Mouse (Mus musculus) embryonic fibroblast, embryonic 13.5 days (primary cell): ENCODE measurements at regions not wholly inside any gene's neighbourhood (a gene's known extent, or its start where the extent isn't known, plus 50 kb on each side); places are given as distances from the start of the nearest gene placed in this dataset.

ENCODE experiments used
- CTCF ChIP-seq: IDR thresholded peaks from 2 replicates; pipeline ENCODE4 v1.5.1; 2011; ENCODE audit warnings: mild to moderate bottlenecking, control low read depth, low read length, moderate library complexity, borderline replicate concordance; ENCODE audit not compliant: insufficient read depth
- POLR2A ChIP-seq: IDR thresholded peaks from 2 replicates; pipeline ENCODE4 v1.6.1; 2011; ENCODE audit warnings: low read depth, mild to moderate bottlenecking, control low read depth, low read length, moderate library complexity

DNA sequence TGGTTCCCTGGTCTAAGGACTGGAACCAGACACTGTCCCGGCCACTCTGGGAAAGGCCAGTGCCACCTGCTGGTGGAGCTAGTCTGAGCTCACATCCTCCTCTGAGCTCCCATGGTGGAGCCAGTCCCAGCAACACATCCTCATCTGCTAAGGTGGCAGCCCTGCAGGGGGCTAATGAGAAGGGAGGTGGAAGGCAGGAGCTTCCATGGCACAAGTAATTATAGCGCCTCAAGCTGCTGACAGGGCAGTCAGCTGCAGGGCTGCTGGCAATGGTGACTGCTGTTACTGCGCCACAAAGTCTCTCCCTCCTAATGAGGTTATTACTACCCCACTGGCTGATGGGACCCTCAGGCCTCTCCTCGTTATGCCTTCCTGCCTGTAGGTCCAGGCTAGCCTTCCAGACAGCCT, 239.0 kb downstream of the Lmx1a start:
- peak; percentile 45; the same call in 1 of the 2 replicates for TF ChIP-seq CTCF
- TF ChIP-seq POLR2A: no peak
